Mouse (Mus musculus) neutrophil, adult 5-6 weeks (primary cell): Measurements from ENCODE around the gene Cacna1i. TPM values are rescaled to one million over a fixed set of nuclear protein-coding genes. Genes with fewer than 3 reads are reported as not detected.

Source experiments
- ATAC-seq: fragments of 151-379, 151-347 bp; 2 replicates; pipeline ENCODE4 v1.8.0; 2017; ENCODE audit warnings: mild to moderate bottlenecking, moderate TSS enrichment; ENCODE audit not compliant: insufficient number of reproducible peaks, poor library complexity, low FRiP score, severe bottlenecking; ENCODE audit errors: extremely low read depth
- total RNA-seq: library from RNA; stranded (forward); fragments of 200-1000 nt; gene quantifications from 2 replicates; pipeline ENCODE4 v1.2.3, GENCODE M21; 2017

Cacna1i gene
- total RNA-seq, 1 experiment from 2014 or later: 35.0 TPM

- ATAC-seq: no peak
These were observed 153.2 kb downstream of the Cacna1i start for GRCm38 (mm10) chr15:80440195-80440594.

GRCm38 (mm10) chr15:80445956-80446687, 159.1 kb downstream of the Cacna1i start:
- ATAC-seq: no peak

Other genes starting within 250 kb of the Cacna1i start
- gene Syngr1, start 195.9 kb upstream of the Cacna1i start, total RNA-seq: 0.74 TPM in 1 of 2 replicates, not detected in the other
- 994 and 1,093 TPM in 2 replicates for gene Rpl3, start 195.4 kb upstream of the Cacna1i start, total RNA-seq
- 15.0 and 19.8 TPM in 2 replicates for gene Tab1, start 154.1 kb upstream of the Cacna1i start, total RNA-seq
- gene Mgat3, start 113.5 kb upstream of the Cacna1i start, total RNA-seq: 0.12 and 0.23 TPM in 2 replicates
- gene Mief1, start 53.2 kb upstream of the Cacna1i start, total RNA-seq: 36.0 and 37.5 TPM in 2 replicates
- not detected in 2 replicates for gene AC140267.1, start 51.4 kb upstream of the Cacna1i start, total RNA-seq
- gene Atf4, start 32.1 kb upstream of the Cacna1i start, total RNA-seq: 367 and 386 TPM in 2 replicates
- gene Rps19bp1, start 22.9 kb upstream of the Cacna1i start, total RNA-seq: 6.2 and 12.2 TPM in 2 replicates